Mouse (Mus musculus): ENCODE data around the gene Slc25a33. TPM values are rescaled to one million over a fixed set of nuclear protein-coding genes. Genes with fewer than 3 reads are reported as not detected.
"Not testable (repeated sequence)": the region's sequence is repeated elsewhere in the genome, so short reads cannot be mapped to it uniquely, and the experiment has no call there.

Slc25a33 gene
- total RNA-seq, 2 experiments from 2014 or later = not detected

DNA sequence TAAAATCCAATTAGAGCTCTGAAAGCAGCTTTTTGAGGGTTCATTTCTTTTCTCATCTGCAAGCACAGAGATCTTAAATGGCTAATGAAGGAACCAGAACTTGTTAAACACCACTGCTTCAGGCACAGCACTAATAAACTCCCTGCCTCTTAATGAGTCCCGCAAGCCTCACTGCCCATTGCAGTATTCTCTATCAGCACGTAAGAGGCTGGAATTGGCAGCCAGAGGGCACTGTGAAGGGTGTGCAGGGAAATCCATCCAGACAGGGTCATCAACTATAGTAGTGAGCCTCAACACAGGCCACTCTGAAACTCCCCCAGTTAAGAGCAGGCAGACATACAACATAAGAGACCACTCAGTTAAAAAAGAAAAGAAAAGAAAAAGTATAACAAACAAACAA lies 1.7 kb downstream of the Slc25a33 start:
- no peak for ATAC-seq (replicated peaks; ENCODE audit: low FRiP score, poor library complexity, severe bottlenecking)

DNA sequence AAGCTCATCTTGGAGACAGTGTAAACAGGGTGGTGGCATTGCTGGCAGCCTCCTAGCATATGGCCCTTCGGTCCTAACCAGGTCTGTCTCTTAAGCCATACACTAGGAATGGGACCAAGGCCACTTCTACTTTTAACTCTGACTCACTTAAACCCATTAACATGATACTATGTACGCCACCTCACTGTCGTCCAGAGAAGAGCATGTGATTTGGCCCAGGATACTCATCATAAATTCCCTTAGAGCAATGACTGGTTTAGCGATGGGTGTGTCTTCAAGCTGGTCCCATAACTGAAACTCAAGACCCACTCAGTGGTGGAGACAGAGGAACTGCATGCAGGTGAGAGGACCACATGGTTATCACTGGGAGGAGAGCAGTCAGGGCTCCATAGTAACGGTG lies 8.9 kb downstream of the Slc25a33 start:
- no peak for ATAC-seq (replicated peaks; ENCODE audit: low FRiP score, poor library complexity, severe bottlenecking)

- no peak for ATAC-seq (replicated peaks; ENCODE audit: low FRiP score, poor library complexity, severe bottlenecking)
These were observed 10.7 kb downstream of the Slc25a33 start for GRCm38 (mm10) chr4:149763335-149763734.

GRCm38 (mm10) chr4:149759517-149759916 lies 14.6 kb downstream of the Slc25a33 start:
- ATAC-seq (replicated peaks; ENCODE audit: low FRiP score, poor library complexity, severe bottlenecking) = no peak

DNA sequence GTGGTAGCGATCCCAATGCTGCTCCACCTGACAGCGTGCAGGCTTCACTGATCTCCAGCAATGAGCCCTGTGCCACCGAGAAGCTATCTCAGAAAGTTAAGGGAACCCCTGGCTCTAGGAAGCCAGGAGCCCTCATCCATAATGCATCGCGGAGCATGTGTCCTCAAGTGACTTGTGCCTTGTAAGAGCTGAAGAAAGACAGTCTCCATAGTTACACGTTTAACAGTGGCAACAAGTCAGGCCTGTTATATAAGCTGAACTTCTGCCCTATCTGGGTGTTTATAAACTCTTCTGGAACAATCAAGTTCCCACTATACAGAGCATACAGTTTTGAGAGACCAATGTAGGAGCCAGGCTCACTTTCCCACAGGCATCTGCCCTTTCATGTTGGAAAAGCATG lies 15.7 kb downstream of the Slc25a33 start:
- no peak for ATAC-seq (replicated peaks; ENCODE audit: low FRiP score, poor library complexity, severe bottlenecking)

- not testable (repeated sequence) for ATAC-seq (replicated peaks; ENCODE audit: low FRiP score, poor library complexity, severe bottlenecking)
These were observed 17.5 kb downstream of the Slc25a33 start for GRCm38 (mm10) chr4:149756546-149756945.

GRCm38 (mm10) chr4:149752836-149753235 lies 21.2 kb downstream of the Slc25a33 start:
- no peak for ATAC-seq (replicated peaks; ENCODE audit: low FRiP score, poor library complexity, severe bottlenecking)

GRCm38 (mm10) chr4:149752124-149752799 lies 21.8 kb downstream of the Slc25a33 start:
- peak; percentile 70; the same call in 1 of the 2 replicates for ATAC-seq (replicated peaks; ENCODE audit: low FRiP score, poor library complexity, severe bottlenecking)

DNA sequence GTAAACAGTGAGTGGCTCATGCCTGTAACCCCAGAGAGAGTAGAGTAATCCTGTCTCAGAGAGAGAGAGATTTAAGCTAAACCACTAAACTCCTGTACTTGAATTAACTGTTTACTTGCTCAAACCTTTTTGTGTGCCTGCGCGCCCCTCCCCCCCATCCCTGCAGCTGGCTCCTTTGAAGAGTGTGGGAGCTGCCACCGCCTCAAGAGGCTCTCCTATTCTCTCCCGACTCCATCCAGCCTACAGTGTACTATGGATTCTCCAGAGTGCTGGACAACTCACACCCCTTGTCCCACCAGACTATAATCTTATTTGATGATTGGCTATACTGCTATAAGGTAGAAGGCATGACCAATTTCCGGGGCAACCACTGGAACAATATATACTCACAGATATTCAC lies 23.4 kb downstream of the Slc25a33 start:
- ATAC-seq (replicated peaks; ENCODE audit: low FRiP score, poor library complexity, severe bottlenecking) = no peak

- ATAC-seq (replicated peaks; ENCODE audit: low FRiP score, poor library complexity, severe bottlenecking) = not testable (repeated sequence)
These were observed 24.4 kb downstream of the Slc25a33 start for GRCm38 (mm10) chr4:149749663-149750015.

- ATAC-seq (replicated peaks; ENCODE audit: low FRiP score, poor library complexity, severe bottlenecking) = no peak
These were observed 24.9 kb downstream of the Slc25a33 start for GRCm38 (mm10) chr4:149749003-149749662.

- ATAC-seq (replicated peaks; ENCODE audit: low FRiP score, poor library complexity, severe bottlenecking) = no peak
These were observed 30.0 kb downstream of the Slc25a33 start for GRCm38 (mm10) chr4:149744119-149744518.

GRCm38 (mm10) chr4:149742011-149742530 lies 32.0 kb downstream of the Slc25a33 start:
- ATAC-seq (replicated peaks; ENCODE audit: low FRiP score, poor library complexity, severe bottlenecking) = no peak

DNA sequence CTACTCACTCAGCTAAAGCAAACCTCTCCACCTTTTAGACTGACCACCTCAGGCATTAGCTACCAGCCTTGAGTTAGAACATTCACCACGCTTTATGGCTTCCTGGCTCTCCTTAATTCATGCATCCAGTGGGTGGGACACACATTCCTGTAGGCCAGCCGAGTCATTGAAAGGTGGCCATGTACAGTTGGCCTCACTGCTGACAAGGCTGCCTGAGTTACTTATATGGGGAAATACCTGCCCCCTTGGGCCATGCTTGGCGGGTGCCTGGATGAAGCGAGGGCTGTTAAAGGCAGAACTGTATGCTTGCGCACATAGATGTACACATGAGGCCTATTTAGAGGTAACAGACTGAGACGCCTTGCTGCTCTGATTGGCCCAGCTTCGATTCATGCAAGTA lies 33.8 kb downstream of the Slc25a33 start:
- ATAC-seq (replicated peaks; ENCODE audit: low FRiP score, poor library complexity, severe bottlenecking) = no peak

GRCm38 (mm10) chr4:149739478-149739877 lies 34.6 kb downstream of the Slc25a33 start:
- no peak for ATAC-seq (replicated peaks; ENCODE audit: low FRiP score, poor library complexity, severe bottlenecking)

- peak; percentile 92 for ATAC-seq (replicated peaks; ENCODE audit: low FRiP score, poor library complexity, severe bottlenecking)
These were observed 36.4 kb downstream of the Slc25a33 start, which contains the start of gene Tmem201 for GRCm38 (mm10) chr4:149737383-149738324. Gene Tmem201 (minus strand): TSS chr4:149738044.

- no peak for ATAC-seq (replicated peaks; ENCODE audit: low FRiP score, poor library complexity, severe bottlenecking)
These were observed 37.5 kb downstream of the Slc25a33 start for GRCm38 (mm10) chr4:149736581-149736980.

GRCm38 (mm10) chr4:149735624-149736250 lies 38.3 kb downstream of the Slc25a33 start:
- no peak for ATAC-seq (replicated peaks; ENCODE audit: low FRiP score, poor library complexity, severe bottlenecking)

- ATAC-seq (replicated peaks; ENCODE audit: low FRiP score, poor library complexity, severe bottlenecking) = no peak
These were observed 39.2 kb downstream of the Slc25a33 start for GRCm38 (mm10) chr4:149734730-149735475.

Measured in erythroblast, adult 5-6 weeks (primary cell).